Mouse (Mus musculus) intestine, embryonic 16.5 days (tissue): ENCODE results near the gene Gpx4. TPM values are rescaled to one million over a fixed set of nuclear protein-coding genes. Genes with fewer than 3 reads are reported as not detected.

Source experiments
- ATAC-seq: fragments of 200-750 bp; cut with Nextera tagmentation; 2 replicates; pipeline ENCODE4 v1.8.0; 2017; ENCODE audit warnings: moderate TSS enrichment, moderate library complexity
- H3K27ac ChIP-seq: fragments of 300-500 bp; sonication (generic); 2 replicates; pipeline ENCODE4 v1.5.1; 2014; ENCODE audit warnings: mild to moderate bottlenecking, low read length
- H3K27me3 ChIP-seq: fragments of 300-500 bp; sonication (generic); replicated peaks from 2 replicates; pipeline ENCODE4 v1.6.1; 2014; ENCODE audit warnings: low read length, control low read depth, mixed read lengths; ENCODE audit not compliant: control insufficient read depth, insufficient read depth
- H3K36me3 ChIP-seq: fragments of 300-500 bp; sonication (generic); 2 replicates; pipeline ENCODE4 v1.6.1; 2014; ENCODE audit warnings: low read length, control low read depth; ENCODE audit not compliant: control insufficient read depth, insufficient read depth
- H3K4me1 ChIP-seq: fragments of 300-500 bp; sonication (generic); 2 replicates; pipeline ENCODE4 v1.6.1; 2014; ENCODE audit warnings: low read length, control low read depth, mixed read lengths; ENCODE audit not compliant: control insufficient read depth, insufficient read depth
- H3K4me2 ChIP-seq: fragments of 300-500 bp; sonication (generic); 2 replicates; pipeline ENCODE4 v1.6.1; 2014; ENCODE audit warnings: low read depth, low read length, control low read depth
- H3K4me3 ChIP-seq: fragments of 300-500 bp; sonication (generic); 2 replicates; pipeline ENCODE4 v1.5.1; 2014; ENCODE audit warnings: mild to moderate bottlenecking, low read length
- H3K9ac ChIP-seq: fragments of 300-500 bp; sonication (generic); 2 replicates; pipeline ENCODE4 v1.6.1; 2014; ENCODE audit warnings: low read depth, low read length
- H3K9me3 ChIP-seq: fragments of 300-500 bp; sonication (generic); 2 replicates; pipeline ENCODE4 v1.6.1; 2016; ENCODE audit warnings: low read length, control low read depth; ENCODE audit not compliant: control insufficient read depth
- WGBS: fragments of 180-500 bp; shearing (Covaris S2); extraction: QIAGEN DNeasy Blood & Tissue Kit; methylation state at CpG from one replicate; pipeline ENCODE4 v1.1.7; 2014; 5-methylcytosine and 5-hydroxymethylcytosine counted together
- polyA plus RNA-seq: library from polyadenylated mRNA; unstranded; fragments of >200 nt; fragmentation: Nextera tagmentation; extraction: Ambion mirVana; gene quantifications from 2 replicates; pipeline ENCODE4 v1.2.1, GENCODE M21; 2015

Gpx4 gene
- polyA plus RNA-seq, 1 experiment from 2014 or later: 942 TPM

DNA sequence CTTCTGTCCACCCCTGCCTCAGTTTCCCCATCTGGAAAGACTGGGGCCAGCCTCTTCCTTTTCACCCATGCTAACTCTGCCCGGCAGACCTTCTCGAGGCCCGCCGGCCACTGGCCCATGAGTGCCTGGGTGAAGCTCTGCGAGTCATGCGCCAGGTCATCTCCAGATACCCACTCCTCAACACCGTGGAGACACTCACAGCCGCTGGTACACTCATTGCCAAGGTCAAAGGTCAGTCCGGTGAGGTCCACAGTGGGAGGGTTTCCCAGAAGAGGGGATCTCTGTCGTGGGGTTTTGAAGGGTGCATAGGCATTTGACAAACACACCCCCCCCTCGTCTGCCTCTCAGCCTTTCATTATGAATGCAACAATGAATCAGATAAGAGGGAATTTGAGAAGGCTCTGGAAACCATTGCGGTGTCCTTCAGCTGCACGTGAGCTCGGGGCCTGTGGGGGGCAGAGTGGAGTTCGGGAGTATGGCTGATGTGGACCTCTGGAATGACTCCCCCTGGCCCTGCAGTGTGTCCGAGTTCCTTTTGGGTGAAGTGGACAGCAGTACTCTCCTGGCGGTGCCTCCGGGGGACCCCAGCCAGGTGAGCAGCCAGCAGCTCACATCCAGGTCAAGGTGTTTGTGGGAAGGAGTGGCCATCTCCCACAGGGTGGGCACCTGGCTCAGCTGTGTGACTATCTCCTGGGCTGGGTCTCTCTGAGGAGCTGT is 26.2 kb upstream of the Gpx4 start:
- Histone ChIP-seq H3K9ac (0 out of 2 replicates have a peak overlapping the region, but pooled peaks have one; percentile 63), H3K4me2 (no peak overlapping the region), H3K4me3 (no peak overlapping the region)

DNA sequence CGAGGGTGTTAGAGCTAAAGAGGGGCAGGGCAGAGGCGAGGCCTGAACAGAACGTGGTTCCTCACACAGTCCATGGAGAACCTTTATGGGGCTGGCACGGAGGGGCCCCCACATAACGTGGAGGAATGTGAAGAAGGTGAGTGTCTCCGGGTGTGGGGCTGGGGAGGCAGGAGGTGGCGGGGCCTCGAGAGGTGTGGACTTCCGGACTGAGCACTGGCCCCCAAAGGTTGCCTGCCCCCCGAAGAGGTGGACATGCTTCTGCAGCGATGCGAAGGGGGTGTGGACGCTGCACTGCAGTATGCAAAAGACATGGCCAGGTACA is 25.7 kb upstream of the Gpx4 start:
- Histone ChIP-seq H3K4me3 (no peak overlapping the region), H3K9ac (no peak overlapping the region), H3K9me3 (no peaks in the 10 kb centered on the region), H3K27me3 (no peaks in the 10 kb centered on the region), H3K36me3 (no peaks in the 10 kb centered on the region), H3K4me2 (no peak overlapping the region), H3K27ac (no peak overlapping the region), H3K4me1 (peaks cover 22% of the 10 kb centered on the region)
- 83% methylated on average over 13 of the region's 13 CpGs for WGBS
- no peak for ATAC-seq

More for the DNA sequence above, 26.2 kb upstream of the Gpx4 start:
- no peak overlapping the region for H3K27ac ChIP-seq
- ATAC-seq: no peak
- H3K36me3 ChIP-seq: no peaks in the 10 kb centered on the region
- H3K4me1 ChIP-seq: peaks cover 19% of the 10 kb centered on the region
- WGBS: 81% methylated on average over 18 of the region's 18 CpGs
- H3K9me3 ChIP-seq: no peaks in the 10 kb centered on the region
- H3K27me3 ChIP-seq: no peaks in the 10 kb centered on the region

DNA sequence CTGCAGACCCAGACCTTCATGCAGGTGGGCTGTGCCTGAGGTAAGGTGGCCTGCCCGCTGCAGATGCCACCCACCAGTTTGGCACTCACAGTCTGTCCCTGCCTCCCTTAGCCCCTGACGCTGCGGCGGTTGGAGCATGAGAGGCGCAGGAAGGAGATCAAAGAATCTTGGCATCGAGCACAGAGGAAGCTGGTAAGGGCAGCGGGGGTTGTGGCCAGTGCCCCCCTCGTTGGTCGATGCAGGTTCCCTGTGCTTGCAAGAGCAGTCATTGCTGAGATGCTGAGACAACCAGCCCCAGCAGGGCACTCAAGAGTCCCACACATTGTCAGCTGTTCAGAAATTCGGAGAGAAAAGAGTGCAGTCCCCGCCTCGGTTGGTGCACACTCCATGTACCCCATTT is 24.8 kb upstream of the Gpx4 start:
- WGBS: 94% methylated on average over 12 of the region's 12 CpGs
- H3K4me1 ChIP-seq: peaks cover 22% of the 10 kb centered on the region
- ATAC-seq: no peak
- H3K9me3 ChIP-seq: no peaks in the 10 kb centered on the region
- no peak overlapping the region for H3K4me2 ChIP-seq
- no peak overlapping the region for H3K4me3 ChIP-seq
- no peak overlapping the region for H3K9ac ChIP-seq
- H3K27me3 ChIP-seq: no peaks in the 10 kb centered on the region
- H3K27ac ChIP-seq: no peak overlapping the region
- no peaks in the 10 kb centered on the region for H3K36me3 ChIP-seq

DNA sequence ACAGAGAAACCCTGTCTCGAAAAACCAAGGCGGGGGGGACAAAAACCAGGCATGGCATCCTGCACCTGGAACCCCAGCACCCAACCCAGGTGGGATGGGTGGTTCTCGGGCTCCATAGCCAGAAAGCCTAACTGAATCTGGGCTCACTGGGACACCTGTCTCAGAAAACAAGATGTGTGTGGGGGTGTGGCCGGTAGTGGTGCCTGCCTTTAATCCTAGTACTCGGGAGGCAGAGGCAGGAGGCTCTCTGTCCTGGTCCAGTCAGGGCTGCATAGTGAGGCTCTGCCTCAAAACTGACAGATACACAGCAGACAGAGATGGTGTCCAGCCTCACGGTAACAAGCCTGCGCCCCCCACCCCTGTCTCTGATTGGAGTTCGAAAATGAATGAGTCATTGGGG is 24.2 kb upstream of the Gpx4 start:
- Histone ChIP-seq H3K36me3 (no peaks in the 10 kb centered on the region), H3K4me3 (no peak overlapping the region), H3K27me3 (no peaks in the 10 kb centered on the region), H3K4me2 (no peak overlapping the region), H3K27ac (no peak overlapping the region), H3K9me3 (no peaks in the 10 kb centered on the region), H3K4me1 (peaks cover 26% of the 10 kb centered on the region), H3K9ac (no peak overlapping the region)
- 97% methylated on average over 8 of the region's 8 CpGs for WGBS
- ATAC-seq: no peak

DNA sequence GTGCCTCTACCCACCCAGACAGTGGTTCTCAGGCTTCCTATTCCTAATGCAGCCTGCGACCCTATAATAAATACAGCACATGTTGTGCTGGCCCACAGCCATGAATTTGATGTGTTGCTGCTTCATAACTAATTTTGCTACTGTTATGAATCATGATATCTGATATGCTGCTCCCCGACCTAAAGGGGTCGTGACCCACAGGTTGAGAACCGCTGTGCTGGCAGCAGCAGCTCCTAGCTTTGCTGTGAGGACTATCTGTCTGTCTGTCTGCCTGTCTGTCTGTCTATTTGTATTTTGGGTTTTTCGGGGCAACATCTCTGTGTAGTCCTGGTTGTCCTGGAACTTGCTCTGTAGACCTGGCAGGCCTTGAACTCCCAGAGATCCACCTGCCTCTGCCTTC is 23.2 kb upstream of the Gpx4 start:
- H3K4me3 ChIP-seq: no peak overlapping the region
- H3K36me3 ChIP-seq: no peaks in the 10 kb centered on the region
- no peaks in the 10 kb centered on the region for H3K27me3 ChIP-seq
- H3K9ac ChIP-seq: no peak overlapping the region
- 75% methylated on average over 5 of the region's 5 CpGs for WGBS
- H3K27ac ChIP-seq: no peak overlapping the region
- peaks cover 27% of the 10 kb centered on the region for H3K4me1 ChIP-seq
- H3K9me3 ChIP-seq: no peaks in the 10 kb centered on the region
- ATAC-seq: no peak
- H3K4me2 ChIP-seq: no peak overlapping the region

DNA sequence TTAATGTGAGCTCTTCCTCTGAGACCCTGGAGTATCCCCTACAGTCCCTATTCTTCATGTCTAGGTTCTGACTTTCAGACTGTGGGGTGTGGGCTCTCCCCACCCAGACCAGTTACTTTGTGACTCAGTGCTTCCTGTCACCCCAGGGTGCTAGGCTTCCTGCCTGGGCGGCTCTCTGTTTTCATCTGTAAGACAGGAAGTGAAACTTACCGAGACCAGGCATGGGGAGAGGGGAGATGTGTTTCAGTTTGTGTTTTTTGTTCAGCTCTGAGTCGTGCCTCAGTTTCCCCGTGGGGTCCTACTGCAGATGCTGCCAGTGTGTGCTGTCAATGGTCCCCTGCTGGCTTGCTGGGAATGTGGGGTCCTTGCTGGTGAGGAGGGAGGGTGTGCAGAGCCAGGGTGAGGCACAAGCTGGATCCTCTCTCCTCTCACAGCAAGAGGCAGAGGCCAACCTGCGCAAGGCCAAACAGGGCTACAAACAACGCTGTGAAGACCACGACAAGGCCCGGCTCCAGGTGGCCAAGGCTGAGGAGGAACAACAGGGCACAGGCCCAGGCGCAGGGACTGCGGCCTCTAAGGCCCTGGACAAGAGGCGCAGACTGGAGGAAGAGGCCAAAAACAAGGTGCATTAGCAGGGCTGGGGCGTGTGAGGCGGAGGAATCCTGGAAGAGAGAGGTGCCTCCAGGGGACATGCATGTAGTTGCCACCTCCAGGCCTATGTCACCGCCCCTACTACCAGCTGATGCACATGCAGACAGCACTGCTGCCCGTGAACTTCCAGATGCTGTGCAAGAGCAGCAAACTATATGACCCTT is 22.5 kb upstream of the Gpx4 start:
- Histone ChIP-seq H3K4me1 (peaks cover 20% of the 10 kb centered on the region), H3K9ac (no peak overlapping the region)
- WGBS: 78% methylated on average over 15 of the region's 15 CpGs

DNA sequence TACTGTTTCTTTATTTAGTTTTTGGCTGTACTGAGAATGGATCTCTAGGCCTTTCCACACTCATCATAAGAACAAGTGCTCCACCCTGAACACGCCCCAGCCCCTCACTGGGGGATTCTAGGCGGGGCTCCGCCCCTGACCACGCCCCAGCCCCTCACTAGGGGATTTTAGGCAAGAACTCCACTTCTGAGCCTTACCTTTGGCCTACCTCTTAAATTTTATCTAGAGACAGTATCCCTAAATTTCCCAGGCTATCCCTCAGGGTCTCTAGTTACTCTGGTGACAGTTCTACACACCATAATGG is 22.0 kb upstream of the Gpx4 start:
- no peak for ATAC-seq
- Histone ChIP-seq H3K27ac (no peak overlapping the region), H3K4me2 (no peak overlapping the region), H3K4me1 (peaks cover 17% of the 10 kb centered on the region), H3K36me3 (no peaks in the 10 kb centered on the region), H3K4me3 (no peak overlapping the region), H3K9me3 (no peaks in the 10 kb centered on the region), H3K9ac (no peak overlapping the region), H3K27me3 (no peaks in the 10 kb centered on the region)
- WGBS: 59% methylated on average over 4 of the region's 4 CpGs

More for the DNA sequence above, 22.5 kb upstream of the Gpx4 start:
- H3K36me3 ChIP-seq: no peaks in the 10 kb centered on the region
- H3K27ac ChIP-seq: no peak overlapping the region
- no peak for ATAC-seq
- H3K4me2 ChIP-seq: no peak overlapping the region
- H3K4me3 ChIP-seq: no peak overlapping the region
- H3K9me3 ChIP-seq: no peaks in the 10 kb centered on the region
- H3K27me3 ChIP-seq: no peaks in the 10 kb centered on the region

DNA sequence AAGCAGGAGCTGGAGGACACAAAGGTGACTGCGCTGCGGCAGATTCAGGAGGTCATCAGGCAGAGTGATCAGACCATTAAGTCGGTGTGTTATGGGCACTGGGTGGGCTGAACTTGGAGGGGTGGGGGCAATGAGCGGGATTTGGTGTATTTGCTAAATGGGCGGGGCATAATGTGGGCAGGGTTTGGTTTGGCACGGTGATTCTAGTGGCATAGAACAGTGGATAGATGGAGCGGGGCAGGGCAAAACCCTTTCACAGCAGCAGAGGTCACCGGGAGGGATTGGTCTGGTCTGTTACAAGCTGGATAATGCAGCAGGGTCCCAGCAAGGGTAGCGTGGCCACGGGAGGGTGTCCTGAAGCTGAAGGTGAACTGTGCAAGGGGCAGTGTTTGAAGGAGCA is 21.5 kb upstream of the Gpx4 start:
- H3K9ac ChIP-seq: peak overlapping the region; percentile 17; the same call in 1 of the 2 replicates
- H3K36me3 ChIP-seq: no peaks in the 10 kb centered on the region
- no peak overlapping the region for H3K4me3 ChIP-seq
- no peak; the same call in 1 of the 2 replicates for ATAC-seq
- 69% methylated on average over 10 of the region's 10 CpGs for WGBS
- peaks cover 16% of the 10 kb centered on the region for H3K4me1 ChIP-seq
- no peaks in the 10 kb centered on the region for H3K9me3 ChIP-seq
- H3K27me3 ChIP-seq: no peaks in the 10 kb centered on the region
- no peak overlapping the region for H3K4me2 ChIP-seq
- H3K27ac ChIP-seq: no peak overlapping the region

DNA sequence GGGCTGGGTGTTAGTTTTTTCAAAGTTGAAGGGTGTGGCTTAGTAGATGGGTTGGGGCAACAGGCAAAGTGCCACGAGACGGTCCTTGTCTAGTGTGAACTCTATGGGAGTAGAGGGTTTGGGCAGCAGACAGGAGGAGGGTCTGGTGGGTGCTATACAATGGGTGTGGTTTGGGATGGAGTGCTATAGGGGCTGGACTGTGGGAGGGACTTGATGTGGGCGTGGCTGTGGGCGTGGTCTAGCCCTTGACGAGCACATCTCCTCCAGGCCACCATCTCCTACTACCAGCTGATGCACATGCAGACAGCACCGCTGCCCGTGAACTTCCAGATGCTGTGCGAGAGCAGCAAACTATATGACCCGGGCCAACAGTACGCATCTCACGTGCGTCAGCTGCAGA is 21.1 kb upstream of the Gpx4 start:
- no peak overlapping the region for H3K27ac ChIP-seq
- peaks cover 13% of the 10 kb centered on the region for H3K4me1 ChIP-seq
- no peak overlapping the region for H3K4me2 ChIP-seq
- H3K9me3 ChIP-seq: no peaks in the 10 kb centered on the region
- H3K27me3 ChIP-seq: no peaks in the 10 kb centered on the region
- 57% methylated on average over 12 of the region's 12 CpGs for WGBS
- peak; percentile 26; the same call in 1 of the 2 replicates for ATAC-seq
- H3K9ac ChIP-seq: peak overlapping the region; percentile 17; the same call in 1 of the 2 replicates
- H3K36me3 ChIP-seq: no peaks in the 10 kb centered on the region
- no peak overlapping the region for H3K4me3 ChIP-seq
